Mouse (Mus musculus) left cerebral cortex, adult 9 months (tissue): ENCODE measurements around the gene Fam71e2.

ENCODE experiments used
- DNase-seq, 2 experiments: peaks; one replicate each; pipeline ENCODE4 v3.0.0; 2022; ENCODE audit warnings: low spot score in 2 of 2

The Fam71e2 gene

GRCm38 (mm10) chr7:4739544-4740275 is 31.4 kb downstream of the Fam71e2 start, which contains the start of gene Kmt5c:
Kmt5c (plus strand) TSS chr7:4740115.
- DNase-seq: peak; percentile 100

DNA sequence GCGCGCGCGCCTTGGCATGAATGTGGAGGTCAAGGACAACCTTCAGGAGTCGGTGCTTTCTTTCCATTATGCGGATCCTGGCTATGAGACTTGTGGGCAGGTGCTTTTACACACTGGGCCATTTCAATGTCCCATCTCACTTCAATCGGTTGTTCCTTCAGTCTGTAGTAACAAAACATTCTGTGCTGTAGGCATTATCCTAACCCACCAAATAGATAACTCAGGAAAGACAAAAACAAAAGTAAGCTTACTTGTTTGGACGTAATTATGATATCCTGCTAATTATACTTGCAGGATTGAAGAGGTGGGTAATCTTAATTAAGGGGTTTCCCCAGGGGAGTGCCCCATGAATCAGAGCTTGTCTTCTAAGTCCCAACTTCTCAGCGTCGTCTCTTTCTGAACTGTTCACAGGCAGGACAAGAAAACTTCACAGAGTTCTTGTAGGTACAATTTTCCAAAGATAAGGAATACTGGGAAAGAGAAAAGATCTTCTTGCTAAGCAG is 32.0 kb downstream of the Fam71e2 start:
- DNase-seq: no peak

DNA sequence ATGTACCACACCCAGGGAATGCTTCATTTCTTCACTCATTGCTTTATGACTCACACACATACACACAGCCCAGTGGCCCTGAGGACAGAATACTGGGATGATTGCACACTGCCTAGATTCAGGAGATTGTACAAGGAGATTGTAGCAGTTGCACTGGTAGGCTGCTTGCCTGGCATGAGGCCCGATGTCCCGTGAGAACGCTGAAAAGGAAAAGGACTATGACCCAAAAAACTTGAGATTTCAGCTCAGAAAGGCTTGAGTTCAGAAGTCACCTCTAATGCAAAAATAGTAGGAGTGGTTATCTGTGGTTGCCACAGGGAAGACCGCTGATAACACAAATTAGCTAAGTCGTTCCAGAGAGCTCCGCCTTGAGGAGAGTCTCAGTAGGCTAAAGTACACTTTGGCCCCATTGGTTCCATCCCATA is 38.1 kb downstream of the Fam71e2 start:
- no peak for DNase-seq

- no peak for DNase-seq
Measured at GRCm38 (mm10) chr7:4731090-4731489, 40.0 kb downstream of the Fam71e2 start.

DNA sequence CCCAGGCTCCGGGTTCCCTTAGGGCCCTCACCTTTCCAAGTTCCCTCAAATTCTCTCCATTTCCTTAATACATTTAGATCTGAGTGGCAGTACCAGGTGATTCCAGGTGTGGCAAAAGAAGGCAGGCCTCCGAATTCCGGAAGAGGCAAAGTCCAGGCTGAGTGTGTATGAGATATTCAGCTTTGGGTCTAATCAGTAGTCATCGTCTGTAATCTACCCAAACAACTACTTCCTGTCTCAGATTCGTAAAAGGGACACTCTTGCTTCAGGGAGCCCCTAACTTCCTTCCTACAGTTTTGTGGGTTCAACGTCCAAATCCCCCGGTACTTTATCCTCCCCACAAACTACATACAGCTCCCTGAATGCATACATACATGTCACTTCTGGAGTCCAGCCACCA is 45.9 kb downstream of the Fam71e2 start, which contains the start of gene Tmem150b:
Gene Tmem150b (minus strand): TSS at position 81 of the 400 bp plus-strand sequence.
- DNase-seq: no peak

DNA sequence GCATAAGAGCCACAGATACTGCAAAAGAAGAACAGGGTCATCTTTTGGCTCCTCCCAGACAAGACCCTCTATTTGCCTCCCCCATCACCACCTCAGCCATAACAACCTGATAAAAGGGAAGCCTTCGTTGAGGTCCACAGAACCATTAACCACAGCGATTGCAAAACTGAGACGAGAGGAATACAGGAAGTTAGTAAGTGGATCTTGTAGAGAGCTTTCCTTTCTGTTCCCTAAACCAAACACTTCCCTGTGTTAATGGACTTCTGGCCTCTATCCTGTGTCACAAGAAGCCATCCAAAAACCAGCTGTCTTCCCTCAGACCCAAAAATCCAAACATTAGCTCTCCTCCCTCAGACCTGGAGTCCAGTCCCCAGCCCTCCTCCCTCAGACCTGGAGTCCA is 46.7 kb downstream of the Fam71e2 start:
- DNase-seq: no peak

- DNase-seq: peak in 1 of 2 experiments; percentile 63
Measured at GRCm38 (mm10) chr7:4723508-4723907, 47.6 kb downstream of the Fam71e2 start.

DNA sequence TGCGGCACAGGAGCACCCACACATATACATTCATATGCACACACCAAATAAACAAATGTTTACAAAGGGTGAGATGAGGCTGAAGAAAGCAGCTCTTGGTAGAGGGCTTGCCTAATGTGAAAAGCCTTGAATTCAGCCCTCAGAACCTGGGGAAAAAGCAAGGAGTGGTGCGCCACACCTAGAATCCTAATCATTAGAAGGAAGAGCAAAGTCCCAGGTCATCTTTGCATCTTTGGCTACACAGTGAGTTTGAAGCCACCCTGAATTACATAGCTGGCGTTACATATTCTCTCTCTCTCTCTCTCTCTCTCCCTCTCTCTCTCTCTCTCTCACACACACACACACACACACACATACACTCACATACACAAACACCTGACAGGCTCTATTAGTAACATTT is 51.8 kb downstream of the Fam71e2 start:
- DNase-seq: no peak

DNA sequence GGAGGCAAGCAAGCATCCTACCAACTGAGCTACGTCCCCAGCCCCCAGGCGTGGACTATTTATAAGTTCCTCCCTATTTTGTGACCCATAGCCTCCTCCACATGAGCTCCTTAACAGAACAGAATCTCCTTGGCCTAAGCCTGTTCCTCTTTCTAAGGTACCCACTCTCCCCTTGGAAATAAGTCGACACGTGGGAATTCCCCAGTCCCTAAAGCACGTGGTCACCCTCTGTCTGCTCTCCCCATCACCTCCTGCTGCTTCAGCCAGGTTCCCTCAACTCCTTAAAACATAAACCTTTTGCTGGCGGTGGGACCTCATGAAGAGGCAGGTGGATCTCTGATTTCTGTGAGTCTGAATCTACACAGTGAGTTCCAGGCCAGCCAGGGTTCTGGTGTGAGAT is 54.1 kb downstream of the Fam71e2 start:
- DNase-seq: no peak

GRCm38 (mm10) chr7:4712594-4712993 is 58.5 kb downstream of the Fam71e2 start:
- no peak for DNase-seq

- DNase-seq: no peak
Measured at GRCm38 (mm10) chr7:4705098-4705497, 66.0 kb downstream of the Fam71e2 start.
